ENCODE assay signal across 8 mouse cellular contexts in genomic region chr1:20951799-20952198, GRCm38 (mm10). TPM values are rescaled to one million over a fixed set of nuclear protein-coding genes. Genes with fewer than 3 reads are reported as not detected.
DNase-seq lines count a peak whose midpoint lies in the region; ATAC-seq lines count a peak whose summit lies in the region.

No protein-coding gene starts in this region.

- 5% methylated on average over 16 of the region's 16 CpGs for WGBS in kidney, embryonic 16.5 days
- 2% methylated on average over 16 of the region's 16 CpGs for WGBS in embryonic facial prominence, embryonic 11.5 days
- 3% methylated on average over 16 of the region's 16 CpGs for WGBS in intestine, embryonic 15.5 days

- H3K4me2 ChIP-seq in kidney, embryonic 16.5 days (replicated peaks; ENCODE audit: low read depth, low read length) = peak overlapping the region; percentile 72
- peak overlapping the region; percentile 47 for H3K4me2 ChIP-seq in embryonic facial prominence, embryonic 11.5 days (ENCODE audit: low read depth, low read length)
- H3K4me2 ChIP-seq in intestine, embryonic 15.5 days (replicated peaks) = peak overlapping the region; percentile 82

- H3K27me3 ChIP-seq in kidney, embryonic 16.5 days (ENCODE audit: insufficient read depth, low read length) = no peaks in the 10 kb centered on the region
- H3K27me3 ChIP-seq in embryonic facial prominence, embryonic 11.5 days (ENCODE audit: control insufficient read depth, insufficient read depth, low read length) = no peaks in the 10 kb centered on the region
- H3K27me3 ChIP-seq in intestine, embryonic 15.5 days (replicated peaks) = no peaks in the 10 kb centered on the region

- no peaks in the 10 kb centered on the region for H3K36me3 ChIP-seq in kidney, embryonic 16.5 days (ENCODE audit: insufficient read depth, low read length)
- H3K36me3 ChIP-seq in embryonic facial prominence, embryonic 11.5 days (replicated peaks; ENCODE audit: control insufficient read depth, insufficient read depth, low read depth, low read length) = no peaks in the 10 kb centered on the region
- no peaks in the 10 kb centered on the region for H3K36me3 ChIP-seq in intestine, embryonic 15.5 days

- H3K9me3 ChIP-seq in kidney, embryonic 16.5 days (ENCODE audit: low read length) = no peaks in the 10 kb centered on the region
- no peaks in the 10 kb centered on the region for H3K9me3 ChIP-seq in embryonic facial prominence, embryonic 11.5 days (replicated peaks; ENCODE audit: control insufficient read depth, low read length)
- no peaks in the 10 kb centered on the region for H3K9me3 ChIP-seq in intestine, embryonic 15.5 days

- no peak overlapping the region for H3K27ac ChIP-seq in kidney, embryonic 16.5 days (ENCODE audit: low read length)
- H3K27ac ChIP-seq in embryonic facial prominence, embryonic 11.5 days (replicated peaks; ENCODE audit: low read depth, low read length) = no peak overlapping the region
- H3K27ac ChIP-seq in intestine, embryonic 15.5 days = peak overlapping the region; percentile 56; the same call in 1 of the 2 replicates

- DNase-seq in kidney, postnatal 25 days = no peak
- DNase-seq in embryonic facial prominence, embryonic 11.5 days (ENCODE audit: low spot score) = no peak
- no peak for DNase-seq in cerebellum, postnatal 4 days (ENCODE audit: low spot score in 2 of 2)
- no peak for DNase-seq in left cerebral cortex, adult 9 months (ENCODE audit: low spot score in 2 of 2)
- no peak for DNase-seq in thymus, postnatal 14 days

- H3K4me3 ChIP-seq in kidney, embryonic 16.5 days (ENCODE audit: low read length) = peak overlapping the region; percentile 56
- H3K4me3 ChIP-seq in embryonic facial prominence, embryonic 11.5 days (ENCODE audit: low read depth, low read length) = peak overlapping the region; percentile 34
- peak overlapping the region; percentile 54 for H3K4me3 ChIP-seq in intestine, embryonic 15.5 days (replicated peaks)

- ATAC-seq in kidney, embryonic 16.5 days (ENCODE audit: low FRiP score, low TSS enrichment) = peak; percentile 72; the same call in 1 of the 2 replicates
- ATAC-seq in embryonic facial prominence, embryonic 11.5 days (replicated peaks; ENCODE audit: insufficient number of reproducible peaks, low FRiP score, low TSS enrichment, low read depth) = no peak; the same call in 1 of the 2 replicates
- ATAC-seq in intestine, embryonic 15.5 days = no peak; the same call in 1 of the 2 replicates
- ATAC-seq in monocyte, adult 5-6 weeks (replicated peaks; ENCODE audit: insufficient number of reproducible peaks, low FRiP score, low TSS enrichment, poor library complexity, severe bottlenecking) = peak; percentile 28; the same call in 1 of the 2 replicates

- peak overlapping the region; percentile 53 for H3K9ac ChIP-seq in kidney, embryonic 16.5 days (replicated peaks; ENCODE audit: low read length)
- H3K9ac ChIP-seq in embryonic facial prominence, embryonic 11.5 days (replicated peaks; ENCODE audit: low read length) = peak overlapping the region; percentile 52
- H3K9ac ChIP-seq in intestine, embryonic 15.5 days = peak overlapping the region; percentile 48

- H3K4me1 ChIP-seq in kidney, embryonic 16.5 days (ENCODE audit: insufficient read depth, low read length) = peaks cover 12% of the 10 kb centered on the region
- H3K4me1 ChIP-seq in embryonic facial prominence, embryonic 11.5 days (ENCODE audit: control insufficient read depth, insufficient read depth, low read length) = no peaks in the 10 kb centered on the region
- no peaks in the 10 kb centered on the region for H3K4me1 ChIP-seq in intestine, embryonic 15.5 days (replicated peaks)

RNA-seq across cellular contexts. Expression of gene Efhc1, which starts 0.4 kb away (rescaled TPM):
- polyA plus RNA-seq in kidney, embryonic 16.5 days (2015; fragmentation: Nextera tagmentation; extraction: Ambion mirVana) = 2.5 and 2.6 TPM in 2 replicates
- polyA plus RNA-seq in embryonic facial prominence, embryonic 11.5 days (2014; fragmentation: Nextera tagmentation; extraction: Ambion mirVana) = 2.7 and 2.8 TPM in 2 replicates
- polyA plus RNA-seq in intestine, embryonic 15.5 days (2015; fragmentation: Nextera tagmentation; extraction: Ambion mirVana) = 1.4 and 2.2 TPM in 2 replicates
- total RNA-seq in monocyte, adult 5-6 weeks (2017) = 0.39 TPM in 1 of 3 replicates, not detected in the others

Comparison
In these comparisons a context has a peak if more than half of its experiments do, and no peak if none do; other contexts are left out.
1. ATAC-seq: peak in kidney, embryonic 16.5 days (single experiment) and monocyte, adult 5-6 weeks (single experiment); none in embryonic facial prominence, embryonic 11.5 days (single experiment) and intestine, embryonic 15.5 days (single experiment).
2. Peak in every context shown above with its lines, with median percentiles within 50 percentile points of each other: H3K4me2 ChIP-seq, H3K4me3 ChIP-seq and H3K9ac ChIP-seq.